Mouse (Mus musculus): ENCODE measurements at regions not wholly inside any gene's neighbourhood (a gene's known extent, or its start where the extent isn't known, plus 50 kb on each side); places are given as distances from the start of the nearest gene placed in this dataset.

- H3K36me3 ChIP-seq (ENCODE audit: control insufficient read depth, insufficient read depth, low read length) = no peaks in the 10 kb centered on the region
- H3K27me3 ChIP-seq (replicated peaks; ENCODE audit: control insufficient read depth, insufficient read depth, low read length) = no peaks in the 10 kb centered on the region
- 72% methylated on average over 2 of the region's 2 CpGs for WGBS
- H3K4me3 ChIP-seq (ENCODE audit: insufficient read depth, low read depth, low read length) = no peak overlapping the region
- H3K4me1 ChIP-seq (ENCODE audit: control insufficient read depth, insufficient read depth, low read length) = no peaks in the 10 kb centered on the region
- no peak for TF ChIP-seq POLR2A (IDR thresholded peaks at IDR 0.05; ENCODE audit: low read depth, low read length)
- no peak for TF ChIP-seq CTCF (conservative IDR thresholded peaks at IDR 0.05; ENCODE audit: insufficient read depth, insufficient read length, low read depth, low read length)
- DNase-seq = no peak
- H3K27ac ChIP-seq (ENCODE audit: insufficient read depth, low read depth, low read length) = no peak overlapping the region
These were observed 199.0 kb upstream of the Actbl2 start for GRCm38 (mm10) chr13:111055817-111056216.

DNA sequence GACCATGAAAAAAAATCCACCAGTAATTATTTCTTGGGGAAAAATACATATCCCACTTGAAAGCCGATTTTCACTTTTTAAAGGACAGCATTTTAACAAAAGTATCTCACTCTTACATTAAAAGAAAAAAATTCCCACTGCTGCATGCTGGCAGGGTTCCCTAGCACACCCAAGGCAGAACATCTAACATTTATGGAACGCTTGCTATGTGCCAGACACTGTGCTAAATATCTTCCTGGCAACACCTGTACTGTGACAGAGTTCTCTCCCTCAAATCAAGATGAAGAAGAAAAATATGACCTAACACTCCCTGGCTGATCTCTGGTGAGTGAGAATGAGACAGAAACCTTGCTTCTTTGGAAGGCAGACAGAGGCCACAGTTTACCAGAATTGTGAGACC, 167.1 kb upstream of the Actbl2 start:
- Histone ChIP-seq H3K27ac (ENCODE audit: insufficient read depth, low read depth, low read length) (no peak overlapping the region), H3K4me1 (ENCODE audit: control insufficient read depth, insufficient read depth, low read length) (no peaks in the 10 kb centered on the region), H3K27me3 (replicated peaks; ENCODE audit: control insufficient read depth, insufficient read depth, low read length) (no peaks in the 10 kb centered on the region), H3K4me3 (ENCODE audit: insufficient read depth, low read depth, low read length) (no peak overlapping the region), H3K36me3 (ENCODE audit: control insufficient read depth, insufficient read depth, low read length) (no peaks in the 10 kb centered on the region)
- WGBS = 86% methylated on average over 2 of the region's 2 CpGs
- TF ChIP-seq POLR2A (IDR thresholded peaks at IDR 0.05; ENCODE audit: low read depth, low read length) (no peak), CTCF (conservative IDR thresholded peaks at IDR 0.05; ENCODE audit: insufficient read depth, insufficient read length, low read depth, low read length) (no peak)
- no peak for DNase-seq

- Histone ChIP-seq H3K4me3 (ENCODE audit: insufficient read depth, low read depth, low read length) (no peak overlapping the region), H3K4me1 (ENCODE audit: control insufficient read depth, insufficient read depth, low read length) (no peaks in the 10 kb centered on the region), H3K27ac (ENCODE audit: insufficient read depth, low read depth, low read length) (no peak overlapping the region), H3K36me3 (ENCODE audit: control insufficient read depth, insufficient read depth, low read length) (no peaks in the 10 kb centered on the region), H3K27me3 (replicated peaks; ENCODE audit: control insufficient read depth, insufficient read depth, low read length) (no peaks in the 10 kb centered on the region; the same call in 1 of the 2 replicates)
- no peak for TF ChIP-seq CTCF (conservative IDR thresholded peaks at IDR 0.05; ENCODE audit: insufficient read depth, insufficient read length, low read depth, low read length)
- TF ChIP-seq POLR2A (IDR thresholded peaks at IDR 0.05; ENCODE audit: low read depth, low read length) = no peak
- WGBS = 93% methylated on average over 5 of the region's 5 CpGs
- no peak for DNase-seq
These were observed 158.7 kb upstream of the Actbl2 start for GRCm38 (mm10) chr13:111096071-111096470.

DNA sequence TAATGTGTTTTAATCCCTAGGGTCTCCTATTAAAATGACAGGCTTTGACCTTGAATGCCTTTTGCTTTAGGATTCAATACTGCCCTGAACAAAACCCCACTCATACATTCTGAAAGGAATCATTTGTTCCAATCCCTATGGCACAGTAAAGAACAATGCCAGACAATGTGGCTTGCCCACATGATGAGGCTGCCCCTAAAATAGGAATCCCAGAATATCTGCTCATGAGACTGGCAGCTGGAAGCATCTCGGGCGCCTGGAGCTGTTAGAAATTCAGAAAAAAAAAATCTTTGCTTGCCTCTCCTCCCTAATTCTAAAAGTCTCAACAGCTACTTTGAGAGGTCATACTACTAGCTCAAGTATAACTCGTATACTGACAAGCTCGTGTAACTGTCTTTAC, 157.5 kb upstream of the Actbl2 start:
- Histone ChIP-seq H3K36me3 (ENCODE audit: control insufficient read depth, insufficient read depth, low read length) (no peaks in the 10 kb centered on the region), H3K4me1 (ENCODE audit: control insufficient read depth, insufficient read depth, low read length) (no peaks in the 10 kb centered on the region), H3K4me3 (ENCODE audit: insufficient read depth, low read depth, low read length) (no peak overlapping the region), H3K27ac (ENCODE audit: insufficient read depth, low read depth, low read length) (no peak overlapping the region), H3K27me3 (replicated peaks; ENCODE audit: control insufficient read depth, insufficient read depth, low read length) (no peaks in the 10 kb centered on the region; the same call in 1 of the 2 replicates)
- DNase-seq = no peak
- TF ChIP-seq CTCF (conservative IDR thresholded peaks at IDR 0.05; ENCODE audit: insufficient read depth, insufficient read length, low read depth, low read length) (no peak), POLR2A (IDR thresholded peaks at IDR 0.05; ENCODE audit: low read depth, low read length) (no peak)
- 82% methylated on average over 4 of the region's 4 CpGs for WGBS

GRCm38 (mm10) chr13:111098738-111099137, 156.1 kb upstream of the Actbl2 start:
- no peak for DNase-seq
- WGBS = 73% methylated on average over 2 of the region's 2 CpGs
- Histone ChIP-seq H3K27ac (ENCODE audit: insufficient read depth, low read depth, low read length) (no peak overlapping the region), H3K27me3 (replicated peaks; ENCODE audit: control insufficient read depth, insufficient read depth, low read length) (no peaks in the 10 kb centered on the region; the same call in 1 of the 2 replicates), H3K4me3 (ENCODE audit: insufficient read depth, low read depth, low read length) (no peak overlapping the region), H3K4me1 (ENCODE audit: control insufficient read depth, insufficient read depth, low read length) (no peaks in the 10 kb centered on the region), H3K36me3 (ENCODE audit: control insufficient read depth, insufficient read depth, low read length) (no peaks in the 10 kb centered on the region)
- TF ChIP-seq POLR2A (IDR thresholded peaks at IDR 0.05; ENCODE audit: low read depth, low read length) (no peak), CTCF (conservative IDR thresholded peaks at IDR 0.05; ENCODE audit: insufficient read depth, insufficient read length, low read depth, low read length) (no peak)

DNA sequence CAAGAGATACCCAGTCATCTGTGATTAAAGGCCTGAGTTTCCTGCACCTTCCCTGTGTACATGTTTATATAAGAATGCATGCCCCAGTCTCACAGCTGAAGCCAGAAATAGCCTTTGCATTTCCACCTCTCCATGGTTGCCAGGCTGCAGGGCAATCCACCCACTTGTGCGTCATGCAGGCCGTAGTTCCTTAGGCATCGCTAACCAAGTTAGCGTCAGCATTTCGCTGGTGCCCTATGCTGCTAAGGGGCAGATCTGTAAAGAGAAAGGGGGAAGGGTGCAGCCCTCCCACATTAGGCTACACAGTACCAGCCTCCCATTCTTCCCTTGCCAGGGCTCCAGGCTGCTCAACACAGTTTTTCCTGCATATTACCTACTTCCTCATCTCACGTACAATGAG, 155.6 kb upstream of the Actbl2 start:
- TF ChIP-seq CTCF (conservative IDR thresholded peaks at IDR 0.05; ENCODE audit: insufficient read depth, insufficient read length, low read depth, low read length) = no peak
- no peak for TF ChIP-seq POLR2A (IDR thresholded peaks at IDR 0.05; ENCODE audit: low read depth, low read length)
- Histone ChIP-seq H3K36me3 (ENCODE audit: control insufficient read depth, insufficient read depth, low read length) (no peaks in the 10 kb centered on the region), H3K4me3 (ENCODE audit: insufficient read depth, low read depth, low read length) (no peak overlapping the region), H3K27me3 (replicated peaks; ENCODE audit: control insufficient read depth, insufficient read depth, low read length) (no peaks in the 10 kb centered on the region; the same call in 1 of the 2 replicates), H3K27ac (ENCODE audit: insufficient read depth, low read depth, low read length) (no peak overlapping the region), H3K4me1 (ENCODE audit: control insufficient read depth, insufficient read depth, low read length) (no peaks in the 10 kb centered on the region)
- DNase-seq = no peak
- 47% methylated on average over 6 of the region's 6 CpGs for WGBS

DNA sequence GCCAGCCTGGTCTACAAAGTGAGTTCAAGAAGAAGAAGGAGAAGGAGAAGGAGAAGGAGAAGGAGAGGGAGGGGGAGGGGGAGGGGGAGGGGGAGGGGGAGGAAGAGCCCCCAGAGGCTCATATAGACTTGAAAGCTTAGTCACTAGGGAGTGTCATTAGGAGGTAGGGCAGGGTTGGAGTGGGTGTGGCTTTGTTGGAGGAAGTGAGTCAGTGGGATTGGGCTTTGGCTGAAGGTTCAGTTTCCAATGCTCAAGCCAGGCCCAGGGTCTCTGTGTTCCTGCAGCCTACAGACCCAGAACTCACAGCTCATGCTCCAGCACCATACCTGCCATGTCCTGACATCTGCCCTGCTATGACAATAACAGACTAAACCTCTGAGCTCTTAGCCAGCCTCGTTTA, 154.4 kb upstream of the Actbl2 start:
- Histone ChIP-seq H3K36me3 (ENCODE audit: control insufficient read depth, insufficient read depth, low read length) (no peaks in the 10 kb centered on the region), H3K27me3 (replicated peaks; ENCODE audit: control insufficient read depth, insufficient read depth, low read length) (no peaks in the 10 kb centered on the region), H3K27ac (ENCODE audit: insufficient read depth, low read depth, low read length) (no peak overlapping the region), H3K4me1 (ENCODE audit: control insufficient read depth, insufficient read depth, low read length) (no peaks in the 10 kb centered on the region), H3K4me3 (ENCODE audit: insufficient read depth, low read depth, low read length) (no peak overlapping the region)
- no peak for DNase-seq
- 76% methylated on average over 1 of the region's 1 CpGs for WGBS
- no peak for TF ChIP-seq POLR2A (IDR thresholded peaks at IDR 0.05; ENCODE audit: low read depth, low read length)
- TF ChIP-seq CTCF (conservative IDR thresholded peaks at IDR 0.05; ENCODE audit: insufficient read depth, insufficient read length, low read depth, low read length) = no peak

Data from kidney, adult 2 months (tissue).